ENCODE assay signal across 21 mouse cellular contexts in genomic region chr16:13239544-13239943, GRCm38 (mm10). TPM values are rescaled to one million over a fixed set of nuclear protein-coding genes. Genes with fewer than 3 reads are reported as not detected.
DNase-seq lines count a peak whose midpoint lies in the region; ATAC-seq and TF ChIP-seq lines count a peak whose summit lies in the region.
"Had no signal": no experiment of that assay in that cellular context is flagged by ENCODE, and none has a peak within 500 bp of the region (broad histone marks: within the 10 kb centered on the region; RNA-seq: fewer than 3 reads in every experiment).

No protein-coding gene starts in this region.

- no peaks in the 10 kb centered on the region for H3K79me2 ChIP-seq in liver, adult 2 months (ENCODE audit: control insufficient read depth, insufficient read depth, low read length)

- H3K27ac ChIP-seq in liver, adult 2 months (replicated peaks; ENCODE audit: insufficient read depth, low read depth, low read length): peak overlapping the region; percentile 62
- H3K27ac ChIP-seq in lung, postnatal 0 days (ENCODE audit: low read length): peak overlapping the region; percentile 38; the same call in 1 of the 2 replicates
- H3K27ac ChIP-seq in limb, embryonic 10.5 days: no peak overlapping the region
- H3K27ac ChIP-seq: embryonic facial prominence, embryonic 15.5 days; forebrain, embryonic 10.5 days; heart, embryonic 13.5 days; liver, embryonic 13.5 days; midbrain, embryonic 15.5 days; stomach, embryonic 15.5 days had no signal

- H3K9me3 ChIP-seq in lung, postnatal 0 days (ENCODE audit: low read length): no peaks in the 10 kb centered on the region
- H3K9me3 ChIP-seq in limb, embryonic 10.5 days (replicated peaks): no peaks in the 10 kb centered on the region
- H3K9me3 ChIP-seq: embryonic facial prominence, embryonic 15.5 days; forebrain, embryonic 10.5 days; heart, embryonic 13.5 days; liver, embryonic 13.5 days; midbrain, embryonic 15.5 days; stomach, embryonic 15.5 days had no signal

- ATAC-seq in lung, postnatal 0 days: peak; percentile 84
- ATAC-seq in monocyte, adult 5-6 weeks (replicated peaks; ENCODE audit: insufficient number of reproducible peaks, low FRiP score, low TSS enrichment, poor library complexity, severe bottlenecking): no peak
- ATAC-seq: midbrain, embryonic 15.5 days had no signal

- H3K4me2 ChIP-seq in lung, postnatal 0 days (replicated peaks; ENCODE audit: low read depth, low read length): no peak overlapping the region
- H3K4me2 ChIP-seq: embryonic facial prominence, embryonic 15.5 days; heart, embryonic 13.5 days; liver, embryonic 13.5 days; midbrain, embryonic 15.5 days; stomach, embryonic 15.5 days had no signal

- TF ChIP-seq EP300 in lung, postnatal 0 days (IDR thresholded peaks at IDR 0.05): no peak

- H3K4me1 ChIP-seq in liver, adult 2 months (ENCODE audit: control insufficient read depth, insufficient read depth, low read length): peaks cover 18% of the 10 kb centered on the region
- peaks cover 4% of the 10 kb centered on the region; the same call in 1 of the 2 replicates for H3K4me1 ChIP-seq in lung, postnatal 0 days (ENCODE audit: insufficient read depth, low read depth, low read length)
- no peaks in the 10 kb centered on the region for H3K4me1 ChIP-seq in limb, embryonic 10.5 days
- H3K4me1 ChIP-seq: forebrain, embryonic 10.5 days; heart, embryonic 13.5 days; liver, embryonic 13.5 days; midbrain, embryonic 15.5 days; stomach, embryonic 15.5 days had no signal

- DNase-seq in liver, adult 2 months (ENCODE audit: extremely low read depth, low read depth, low spot score): peak; percentile 98
- DNase-seq in liver: no peak
- peak; percentile 40 for DNase-seq in adrenal gland, postnatal 25 days
- DNase-seq in lung, postnatal 0 days (ENCODE audit: low spot score): peak; percentile 77
- DNase-seq in skeletal muscle tissue, adult 2 months (ENCODE audit: low read depth, low spot score): peak; percentile 93
- no peak for DNase-seq in limb, embryonic 10.5 days (ENCODE audit: low spot score)
- DNase-seq: cerebellum, adult 11 months; cerebellum, postnatal 14 days; embryo, embryonic 11 days; heart, postnatal 36 days; layer of hippocampus, postnatal 36 days; liver, embryonic 13.5 days; right cerebral cortex, adult 18-20 months; spleen, adult 18-20 months; thymus, adult 2 months had no signal

- no peak for TF ChIP-seq CTCF in liver, adult 2 months (IDR thresholded peaks at IDR 0.05; ENCODE audit: low read depth, low read length)
- no peak for TF ChIP-seq CTCF in lung, postnatal 0 days (IDR thresholded peaks at IDR 0.05)

- no peaks in the 10 kb centered on the region for H3K27me3 ChIP-seq in liver, adult 2 months (ENCODE audit: control insufficient read depth, insufficient read depth, low read length)
- H3K27me3 ChIP-seq in lung, postnatal 0 days (replicated peaks; ENCODE audit: insufficient read depth, low read length): no peaks in the 10 kb centered on the region
- no peaks in the 10 kb centered on the region for H3K27me3 ChIP-seq in limb, embryonic 10.5 days (ENCODE audit: low read depth, poor library complexity, severe bottlenecking)
- H3K27me3 ChIP-seq: embryonic facial prominence, embryonic 15.5 days; heart, embryonic 13.5 days; liver, embryonic 13.5 days; midbrain, embryonic 15.5 days; stomach, embryonic 15.5 days had no signal

- H3K36me3 ChIP-seq in liver, adult 2 months (ENCODE audit: control insufficient read depth, insufficient read depth, low read length): no peaks in the 10 kb centered on the region
- no peaks in the 10 kb centered on the region for H3K36me3 ChIP-seq in lung, postnatal 0 days (ENCODE audit: insufficient read depth, low read length)
- H3K36me3 ChIP-seq in limb, embryonic 10.5 days: no peaks in the 10 kb centered on the region
- H3K36me3 ChIP-seq: embryonic facial prominence, embryonic 15.5 days; forebrain, embryonic 10.5 days; heart, embryonic 13.5 days; liver, embryonic 13.5 days; midbrain, embryonic 15.5 days; stomach, embryonic 15.5 days had no signal

- no peak overlapping the region for H3K9ac ChIP-seq in liver, adult 2 months (ENCODE audit: low read depth, low read length)
- H3K9ac ChIP-seq in lung, postnatal 0 days (replicated peaks; ENCODE audit: low read depth): no peak overlapping the region
- H3K9ac ChIP-seq: embryonic facial prominence, embryonic 15.5 days; heart, embryonic 13.5 days; liver, embryonic 13.5 days; midbrain, embryonic 15.5 days; stomach, embryonic 15.5 days had no signal

- no peak for TF ChIP-seq POLR2A in liver, adult 2 months (IDR thresholded peaks at IDR 0.05; ENCODE audit: extremely low read depth, insufficient read depth, low read length)

- H3K4me3 ChIP-seq in liver, adult 2 months (ENCODE audit: insufficient read depth, low read depth, low read length): no peak overlapping the region
- H3K4me3 ChIP-seq in lung, postnatal 0 days (ENCODE audit: low read depth, low read length): no peak overlapping the region
- H3K4me3 ChIP-seq in limb, embryonic 10.5 days: no peak overlapping the region
- H3K4me3 ChIP-seq: embryonic facial prominence, embryonic 15.5 days; forebrain, embryonic 10.5 days; heart, embryonic 13.5 days; liver, embryonic 13.5 days; midbrain, embryonic 15.5 days; stomach, embryonic 15.5 days had no signal

- WGBS in liver, adult 2 months: 12% methylated on average over 2 of the region's 2 CpGs
- 26% methylated on average over 2 of the region's 2 CpGs for WGBS in lung, postnatal 0 days
- WGBS in limb, embryonic 10.5 days: 67% methylated on average over 2 of the region's 2 CpGs

RNA-seq across cellular contexts. Expression of gene Mrtfb, which starts 16.7 kb away (rescaled TPM):
- 9.2 and 9.4 TPM in 2 replicates for total RNA-seq in liver, adult 2 months (2014; rRNA removed)
- polyA plus RNA-seq in liver, adult 2 months (2012; rRNA removed): 3.2 and 4.2 TPM in 2 replicates
- 36.9 and 49.1 TPM in 2 replicates for total RNA-seq in adrenal gland, postnatal 25 days (2021)
- polyA plus RNA-seq in lung, postnatal 0 days (2015; fragmentation: Nextera tagmentation; extraction: Ambion mirVana): 21.8 and 24.0 TPM in 2 replicates
- total RNA-seq in monocyte, adult 5-6 weeks (2017): 3.8 to 9.2 TPM (median 4.6 TPM) in 3 replicates
- 17.1 and 21.3 TPM in 2 replicates for polyA plus RNA-seq in limb, embryonic 10.5 days (2016; fragmentation: Nextera tagmentation; extraction: Ambion mirVana)

Comparison
In these comparisons a context has a peak if more than half of its experiments do, and no peak if none do; other contexts are left out.
1. DNase-seq: peak in liver, adult 2 months (single experiment), adrenal gland, postnatal 25 days (single experiment), lung, postnatal 0 days (single experiment) and skeletal muscle tissue, adult 2 months (single experiment); none in liver (single experiment) and limb, embryonic 10.5 days (single experiment).